Mouse (Mus musculus) brain, embryonic 14.5 days (tissue): ENCODE measurements around the gene Gm28230.

Experiments used
- CTCF ChIP-seq: fragments of 200-500 bp; IDR thresholded peaks from 2 replicates; pipeline ENCODE4 v1.5.1; 2012; ENCODE audit warnings: inconsistent platforms, mild to moderate bottlenecking, moderate library complexity, borderline replicate concordance; ENCODE audit not compliant: insufficient read depth, insufficient read length; ENCODE audit errors: extremely low read depth
- POLR2A ChIP-seq: fragments of 200-500 bp; IDR thresholded peaks from 2 replicates; pipeline ENCODE4 v1.6.1; 2012; ENCODE audit warnings: mild to moderate bottlenecking, inconsistent platforms, borderline replicate concordance; ENCODE audit not compliant: poor library complexity, insufficient read depth, insufficient read length, severe bottlenecking; ENCODE audit errors: extremely low read depth

DNA sequence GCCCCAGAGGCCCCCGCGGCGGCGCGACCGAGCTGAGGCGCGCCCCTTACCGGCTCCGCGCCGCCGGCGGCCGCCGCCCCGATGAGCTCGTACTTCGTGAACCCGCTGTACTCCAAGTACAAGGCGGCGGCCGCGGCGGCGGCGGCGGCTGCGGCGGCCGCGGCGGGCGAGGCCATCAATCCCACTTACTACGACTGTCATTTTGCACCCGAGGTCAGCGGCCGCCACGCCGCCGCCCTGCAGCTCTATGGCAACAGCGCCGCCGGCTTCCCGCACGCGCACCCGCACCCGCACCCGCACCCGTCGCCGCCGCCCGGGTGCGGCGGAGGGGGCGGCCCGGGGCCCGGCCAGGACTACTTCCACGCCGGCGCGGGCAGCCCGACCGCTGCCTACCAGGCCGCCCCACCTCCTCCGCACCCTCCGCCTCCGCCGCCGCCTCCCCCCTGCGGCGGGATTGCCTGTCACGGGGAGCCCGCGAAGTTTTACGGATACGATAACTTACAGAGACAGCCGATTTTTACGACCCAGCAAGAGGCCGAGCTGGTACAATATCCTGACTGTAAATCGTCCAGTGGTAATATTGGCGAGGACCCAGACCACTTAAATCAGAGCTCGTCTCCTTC, 20.9 kb upstream of the Gm28230 start:
- TF ChIP-seq CTCF (no peak), POLR2A (no peak)
